Mouse (Mus musculus): Measurements from ENCODE around the gene Spg20.

The Spg20 gene

DNA sequence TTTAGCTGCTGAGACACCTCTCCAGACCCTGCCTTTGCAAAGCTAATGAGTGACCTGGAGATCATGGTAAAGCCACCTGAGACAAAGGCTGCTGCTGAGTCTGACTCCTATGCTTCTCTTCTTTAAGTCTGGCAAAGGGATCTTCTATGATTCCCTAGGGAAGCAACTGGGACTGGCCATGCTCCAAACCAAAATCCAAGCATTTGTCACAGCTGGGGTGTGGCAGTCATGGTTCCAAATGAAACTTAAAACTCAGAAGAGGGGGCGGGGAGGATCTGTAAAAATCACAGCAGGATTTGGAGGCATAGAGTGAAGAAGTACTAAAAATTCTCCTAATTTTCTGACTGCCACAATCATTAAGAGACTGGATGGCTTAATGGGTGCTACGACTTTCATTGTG lies 14.7 kb upstream of the Spg20 start:
- no peak for DNase-seq (ENCODE audit: low spot score)

DNA sequence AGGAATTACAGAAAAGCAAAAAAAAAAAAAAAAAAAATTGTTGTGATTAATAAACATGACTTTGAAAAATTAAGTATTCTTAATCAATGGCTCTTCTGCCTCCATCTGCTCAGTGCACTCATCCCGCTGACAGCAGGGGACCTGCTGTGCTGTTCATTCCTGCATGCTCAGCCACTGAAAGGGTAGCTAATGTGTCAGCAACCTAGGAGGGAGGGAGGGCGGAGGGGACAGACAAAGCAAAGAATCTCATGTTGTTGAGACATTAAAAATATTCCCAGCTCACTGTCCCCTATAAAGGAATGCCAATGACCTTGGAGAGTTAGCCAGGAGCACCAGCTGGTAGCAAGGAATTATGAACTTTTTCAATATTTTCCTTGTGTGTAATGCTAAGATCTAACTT lies 13.9 kb upstream of the Spg20 start:
- DNase-seq (ENCODE audit: low spot score): peak; percentile 48

DNA sequence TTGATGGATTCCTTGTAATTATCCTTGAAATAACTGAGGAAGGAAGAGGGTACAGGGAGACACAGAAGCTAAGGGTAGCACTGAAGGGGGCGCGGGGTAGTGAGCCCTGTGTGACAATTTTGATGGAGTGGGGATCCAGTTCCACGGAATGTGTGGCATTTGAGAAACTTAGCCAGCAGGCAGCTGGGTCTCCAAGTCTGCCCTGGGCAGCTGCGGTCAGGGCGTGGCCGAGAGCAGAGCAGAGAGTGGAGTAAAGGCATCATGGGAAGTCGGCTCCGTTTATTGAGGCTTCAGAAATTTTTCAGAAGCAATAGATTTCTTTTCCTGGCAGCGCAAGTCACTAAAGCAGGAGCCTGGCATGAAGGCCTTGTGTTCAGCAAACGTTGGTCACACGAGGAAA lies 12.9 kb upstream of the Spg20 start:
- no peak for DNase-seq (ENCODE audit: low spot score)

DNA sequence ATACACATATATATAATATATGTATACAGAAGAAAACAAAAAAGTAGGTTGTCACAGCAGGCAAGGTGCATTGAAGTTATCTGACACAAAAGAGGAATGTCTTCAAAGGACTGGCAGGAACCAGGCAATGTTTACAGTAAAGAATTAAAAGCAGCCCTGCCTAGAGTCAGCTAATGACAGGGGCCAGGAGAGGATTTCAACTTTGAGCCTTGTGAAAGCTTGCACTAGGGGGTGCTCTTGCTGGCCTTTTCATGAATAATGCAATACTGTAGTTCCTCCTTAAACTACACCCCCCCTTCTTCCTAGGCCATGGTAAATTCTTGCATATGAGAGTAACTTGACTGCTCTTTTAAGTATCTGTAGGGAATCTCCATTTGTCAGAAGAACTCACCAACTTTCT lies 10.8 kb upstream of the Spg20 start:
- DNase-seq (ENCODE audit: low spot score): no peak

DNA sequence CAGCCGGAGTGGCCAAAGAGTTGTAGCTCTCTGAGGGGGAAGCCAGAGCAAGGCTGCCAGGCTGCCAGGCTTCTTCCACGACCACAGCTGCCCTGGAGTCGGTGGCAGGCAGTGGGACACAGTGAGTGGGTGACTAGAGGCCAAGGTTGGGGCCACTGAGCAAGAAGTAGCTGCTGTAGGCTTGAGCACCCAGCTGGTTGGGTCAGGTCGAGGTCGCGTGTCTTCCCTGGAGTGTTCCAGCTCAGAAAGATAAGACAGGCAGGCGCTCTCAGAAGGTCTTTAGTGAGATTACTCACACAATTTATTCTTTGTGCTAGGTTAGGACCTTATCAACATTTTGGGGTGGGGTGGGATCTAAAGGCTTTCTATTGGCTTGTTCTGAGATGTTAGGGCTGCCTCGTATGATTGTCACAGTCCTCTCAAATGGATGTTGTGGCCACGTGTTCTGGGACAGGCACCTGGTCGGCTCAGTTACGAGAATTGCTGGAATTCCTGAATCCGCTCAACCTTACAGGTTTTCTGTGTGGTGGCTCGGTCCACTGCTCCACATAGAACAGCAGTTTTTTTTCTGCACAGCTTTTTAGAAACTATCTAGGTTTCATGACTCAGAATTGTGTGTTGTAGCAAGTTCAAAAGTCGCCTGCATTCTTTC lies 6.4 kb upstream of the Spg20 start:
- DNase-seq (ENCODE audit: low spot score): no peak

DNA sequence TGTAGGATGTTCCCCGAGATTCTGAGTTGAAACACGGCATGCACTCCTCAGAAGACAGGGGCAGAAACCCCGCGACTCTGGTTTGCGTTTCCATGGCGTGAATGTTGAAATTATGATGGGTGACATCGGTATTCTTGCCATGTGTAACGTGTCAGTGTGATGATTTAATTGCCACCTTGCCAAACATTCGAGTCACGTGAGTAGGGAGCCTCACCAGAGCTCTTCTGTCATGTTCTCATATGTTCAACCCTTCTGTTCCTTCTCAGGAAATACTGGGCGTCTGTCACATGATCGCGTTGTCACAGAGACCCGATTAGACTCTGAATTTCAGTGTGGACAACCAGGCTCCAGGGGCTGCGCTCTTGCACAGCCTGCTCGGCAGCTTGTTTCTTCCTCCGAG lies 5.9 kb upstream of the Spg20 start:
- DNase-seq (ENCODE audit: low spot score): no peak

DNA sequence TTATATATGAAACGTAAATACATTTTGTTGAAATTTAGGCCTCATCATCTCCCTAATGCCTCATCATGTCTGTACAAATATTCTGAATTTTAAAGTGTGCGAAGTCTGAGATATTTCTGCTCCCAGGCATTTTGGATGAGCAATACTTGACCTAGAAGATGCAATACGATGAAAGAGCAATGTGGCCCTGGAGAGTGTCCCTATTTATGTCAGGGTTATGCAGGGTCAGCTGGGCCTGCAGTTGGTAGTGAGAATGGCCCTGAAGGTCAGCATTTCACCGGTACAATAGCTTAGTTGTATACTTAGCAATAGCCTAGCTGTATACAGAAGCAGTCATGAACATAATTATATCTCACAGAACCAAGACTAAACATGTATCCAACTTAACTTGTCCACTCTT lies 2.8 kb upstream of the Spg20 start:
- DNase-seq (ENCODE audit: low spot score): no peak

DNA sequence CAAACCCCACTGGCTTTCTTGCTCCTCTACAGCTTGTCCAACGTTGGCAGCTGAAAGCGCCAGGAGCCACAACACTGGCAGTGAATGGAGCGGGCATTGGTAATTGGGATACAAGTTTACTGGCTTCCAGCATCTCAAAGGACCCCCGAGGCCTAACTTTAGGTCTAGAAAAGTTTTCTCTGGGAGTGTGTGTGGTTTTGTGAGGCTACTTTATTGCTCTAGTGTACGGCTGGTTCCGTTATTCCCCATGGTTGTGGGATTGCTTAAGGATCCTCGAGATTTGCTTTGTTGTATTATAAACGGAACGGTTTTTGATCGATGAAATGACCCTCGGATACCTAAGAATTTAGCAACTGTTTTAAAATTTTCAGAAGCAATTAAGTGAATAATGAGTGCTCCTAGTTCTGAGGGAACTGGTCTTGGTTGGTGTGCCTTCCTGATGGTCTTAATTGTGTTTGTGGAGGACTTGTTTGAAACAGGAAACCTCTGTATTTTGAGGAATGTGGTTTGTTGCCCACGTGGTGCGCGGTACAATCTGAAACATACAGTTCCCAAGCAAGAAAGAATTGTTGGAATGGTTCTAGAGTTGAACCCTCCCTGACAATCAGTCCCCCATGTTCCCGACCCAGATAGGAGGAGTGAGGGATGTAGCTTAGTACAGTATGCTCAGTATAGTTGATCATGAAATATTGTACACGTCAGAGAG lies 955 bp downstream of the Spg20 start:
- DNase-seq (ENCODE audit: low spot score): peak; percentile 68

DNA sequence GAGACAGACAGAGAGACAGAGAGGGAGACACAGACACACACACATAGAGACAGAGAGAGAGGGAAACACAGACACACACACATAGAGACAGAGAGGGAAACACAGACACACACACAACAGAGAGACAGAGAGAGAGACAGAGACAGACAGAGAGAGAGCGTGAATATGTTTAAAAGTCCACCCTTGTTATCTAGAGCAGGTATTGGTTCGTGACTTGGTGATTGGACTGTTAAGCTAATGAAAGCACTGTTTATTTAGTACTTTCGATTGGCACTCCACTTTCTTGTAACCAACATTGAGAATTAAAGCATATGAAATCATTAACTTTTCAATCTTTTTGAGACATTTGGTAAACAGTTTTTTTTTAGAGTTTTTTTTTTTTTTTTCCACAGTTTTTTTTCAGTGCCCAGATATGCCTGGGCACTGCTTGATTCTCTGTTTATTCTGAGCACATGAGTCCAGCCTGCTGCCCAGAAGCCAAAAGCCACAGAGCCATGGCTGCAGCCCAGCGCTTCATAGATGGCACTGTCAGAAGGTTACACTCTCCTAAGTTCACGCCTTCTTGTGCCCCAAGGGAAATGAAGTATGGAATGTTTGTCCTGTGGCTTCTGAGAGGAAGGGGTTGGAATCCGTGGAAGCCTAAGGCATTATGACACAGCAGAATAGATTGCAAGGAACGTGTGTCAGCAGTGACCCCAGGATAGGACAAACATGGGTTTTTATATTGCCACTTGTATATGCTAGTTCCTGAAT lies 2.6 kb downstream of the Spg20 start:
- DNase-seq (ENCODE audit: low spot score): peak; percentile 35

DNA sequence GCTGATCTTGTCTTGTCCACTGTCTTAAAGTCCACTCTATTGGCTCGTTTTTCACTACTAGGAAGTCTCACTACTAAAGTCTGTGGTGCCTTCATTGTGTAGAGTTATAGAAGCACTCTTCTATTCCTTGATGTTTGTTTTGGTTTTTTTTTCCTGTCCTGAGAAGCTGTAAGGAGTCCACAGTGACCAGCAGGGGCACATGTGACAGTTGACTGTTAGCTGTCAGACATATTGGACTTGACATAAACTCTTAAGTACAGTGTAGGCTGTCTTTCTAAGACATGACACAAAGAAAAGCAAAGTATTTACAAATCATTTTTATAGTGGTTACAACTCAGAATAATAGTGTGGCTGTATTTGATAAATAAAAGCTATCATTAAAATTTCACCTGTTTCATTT lies 3.2 kb downstream of the Spg20 start:
- no peak for DNase-seq (ENCODE audit: low spot score)

DNA sequence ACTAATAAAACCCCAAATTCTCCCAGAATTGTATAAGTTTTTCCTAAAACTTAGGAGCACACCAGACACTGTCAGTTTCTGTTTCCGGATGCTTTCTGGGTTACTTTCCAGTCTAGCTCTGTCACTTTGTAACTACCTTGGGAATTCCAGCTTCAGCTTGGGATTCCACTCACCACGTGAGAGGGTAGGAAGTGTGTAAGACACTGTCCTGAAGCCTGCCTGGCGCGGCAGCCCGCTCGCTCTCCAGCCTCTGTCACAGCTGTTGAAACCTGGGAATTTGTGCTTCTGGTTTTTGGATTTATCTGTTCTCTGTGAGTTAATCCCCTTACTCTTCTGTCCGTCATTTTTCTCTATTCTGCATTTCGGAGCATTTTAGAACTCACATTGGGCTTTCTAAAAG lies 4.1 kb downstream of the Spg20 start:
- DNase-seq (ENCODE audit: low spot score): no peak

DNA sequence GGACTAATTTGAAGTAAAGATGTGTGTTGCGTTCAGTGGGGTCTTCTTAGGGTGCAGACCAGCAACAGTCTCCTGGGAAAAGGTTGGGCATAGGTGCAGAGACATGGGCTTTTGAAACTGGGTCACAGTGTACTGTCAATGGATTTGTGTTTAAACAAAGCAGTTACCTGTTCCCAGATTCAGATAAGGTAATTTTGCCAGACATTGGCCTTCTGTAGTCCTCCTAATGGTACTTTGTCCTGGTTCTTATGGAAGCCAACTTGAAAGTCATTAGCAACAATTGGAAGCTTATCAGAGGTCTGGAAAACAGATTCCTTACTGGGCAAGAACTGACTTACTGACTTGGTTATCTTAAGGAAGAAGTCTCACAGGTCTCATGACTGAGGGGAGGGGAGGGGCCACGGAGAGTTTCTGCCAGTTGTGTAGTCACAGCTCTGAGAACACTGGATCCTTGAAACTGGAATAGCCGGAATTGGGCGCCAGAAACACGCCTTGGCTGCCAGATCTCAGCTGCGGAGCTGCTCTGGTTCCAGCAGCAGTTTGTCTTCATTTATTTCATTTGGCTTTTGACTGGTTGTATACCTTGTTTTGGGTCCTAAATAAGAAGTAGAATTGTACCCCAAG lies 7.5 kb downstream of the Spg20 start:
- DNase-seq (ENCODE audit: low spot score): no peak

DNA sequence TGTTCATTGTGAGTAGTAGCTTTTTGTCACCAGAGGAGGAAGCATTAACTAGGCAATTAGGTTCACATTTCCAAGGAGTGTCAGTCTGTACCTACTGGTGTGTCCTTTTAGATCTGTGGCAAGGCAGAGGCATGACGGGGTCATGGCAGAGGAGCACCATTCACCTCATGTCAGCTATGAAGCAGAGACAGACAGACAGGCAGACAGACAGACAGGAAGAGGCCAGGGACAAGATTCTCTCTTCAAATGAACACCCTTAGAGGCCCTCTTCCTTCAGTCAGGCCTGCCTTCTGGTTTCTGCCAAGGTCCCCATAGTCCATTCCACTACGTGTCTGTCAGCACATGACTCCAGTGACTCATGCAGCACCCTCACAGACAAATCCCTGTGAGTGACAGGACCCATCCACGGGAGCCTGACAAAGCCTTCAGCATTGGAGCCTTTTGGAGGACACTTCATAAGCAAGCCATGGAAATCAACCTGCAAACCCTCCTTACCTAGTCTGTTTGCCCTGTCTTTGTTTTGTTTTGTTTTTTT lies 10.5 kb downstream of the Spg20 start:
- no peak for DNase-seq (ENCODE audit: low spot score)

DNA sequence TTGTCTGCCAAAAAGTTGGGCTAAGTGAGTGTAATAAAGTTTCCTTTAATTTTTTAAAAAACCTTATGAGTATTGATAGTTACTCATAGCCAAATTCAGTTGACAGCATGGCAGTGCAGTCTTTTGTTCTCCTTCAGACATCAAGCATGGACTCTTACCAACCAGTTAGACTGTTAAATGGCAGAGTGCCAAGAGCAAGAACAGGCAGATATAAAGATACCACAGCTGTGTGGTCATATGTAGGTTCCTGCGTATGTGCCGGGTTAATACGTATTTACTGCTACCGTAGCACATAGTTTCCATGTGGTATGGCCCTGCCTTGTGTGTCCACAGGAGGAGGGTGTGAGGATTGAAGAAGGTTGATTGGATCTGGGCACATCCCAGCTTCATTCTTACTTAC lies 11.2 kb downstream of the Spg20 start:
- no peak for DNase-seq (ENCODE audit: low spot score)

DNA sequence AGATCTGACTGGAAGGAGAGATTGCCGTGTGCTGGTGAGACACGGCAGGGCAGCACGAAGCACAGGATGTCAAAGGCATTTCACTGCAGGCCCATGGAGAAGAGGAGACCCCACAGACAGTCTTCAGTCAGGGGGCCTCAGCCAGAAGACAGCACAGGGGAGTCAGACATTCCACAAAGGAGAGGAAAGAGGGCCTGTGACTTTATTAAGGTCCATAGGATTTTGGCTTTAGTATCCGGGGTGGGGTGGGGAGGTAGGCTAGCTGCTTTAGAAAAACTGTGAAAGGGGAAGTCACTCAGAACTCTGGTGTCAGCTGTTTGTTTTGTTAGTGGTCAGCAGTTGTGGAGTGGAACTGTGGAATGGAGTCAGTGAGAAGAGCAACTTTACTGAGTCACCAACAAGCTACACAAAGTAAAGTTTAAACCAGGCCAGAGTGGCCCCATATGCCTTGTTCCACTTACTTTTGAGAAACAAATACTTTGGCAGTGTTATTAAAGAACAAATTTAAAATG lies 17.3 kb downstream of the Spg20 start:
- DNase-seq (ENCODE audit: low spot score): no peak

DNA sequence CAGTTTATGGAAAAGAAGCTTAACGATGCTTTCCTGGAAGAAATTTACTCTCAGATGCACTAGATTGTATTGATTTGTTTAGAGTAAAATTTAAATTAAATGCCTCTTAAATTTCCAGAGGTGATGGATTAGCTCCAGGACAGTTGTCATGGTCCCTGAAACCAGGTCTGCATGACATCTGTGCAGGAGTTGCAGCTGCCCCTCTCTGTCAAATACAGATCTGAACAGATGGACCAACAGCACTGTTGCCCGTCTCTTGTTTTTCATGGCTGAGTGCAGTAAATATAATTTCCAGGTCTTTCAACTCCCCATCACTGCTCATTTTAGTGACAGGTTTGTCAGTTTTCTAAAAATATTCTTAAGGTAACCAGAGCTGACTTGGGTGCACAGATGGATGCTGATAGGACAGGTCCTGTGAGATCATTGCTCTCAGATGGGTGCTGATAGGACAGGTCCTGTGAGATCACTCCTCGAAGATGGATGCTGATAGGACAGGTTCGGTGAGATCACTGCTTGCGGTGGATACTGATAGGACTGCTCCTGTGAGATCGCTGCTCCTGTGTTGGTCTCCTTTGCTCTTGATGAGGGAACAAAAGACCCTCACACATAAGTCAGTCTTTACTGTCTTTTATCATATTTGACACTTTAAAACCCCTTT lies 19.8 kb downstream of the Spg20 start:
- DNase-seq (ENCODE audit: low spot score): no peak

DNA sequence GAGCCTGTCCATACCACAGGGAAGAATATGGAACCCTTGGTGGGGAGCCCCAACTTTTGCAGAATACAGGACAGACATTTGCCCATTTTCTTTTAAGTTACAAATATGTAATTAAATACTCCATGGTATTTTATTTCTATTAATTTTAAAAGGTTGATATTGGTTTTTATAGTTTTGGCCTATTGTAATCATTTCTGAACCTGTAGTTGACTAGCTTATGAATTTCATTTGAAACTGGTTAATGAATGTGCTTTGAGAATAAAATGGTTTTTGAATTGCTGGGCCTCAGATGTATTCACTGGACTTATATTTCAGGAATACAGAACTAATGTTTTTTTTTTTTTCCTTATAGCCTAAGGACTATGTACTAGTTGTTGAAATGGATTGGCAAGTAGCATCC lies 25.1 kb downstream of the Spg20 start, which contains the start of gene Ccdc169:
Gene Ccdc169, plus strand, starts transcription at position 301 of the 400 bp plus-strand sequence.
- DNase-seq (ENCODE audit: low spot score): no peak

DNA sequence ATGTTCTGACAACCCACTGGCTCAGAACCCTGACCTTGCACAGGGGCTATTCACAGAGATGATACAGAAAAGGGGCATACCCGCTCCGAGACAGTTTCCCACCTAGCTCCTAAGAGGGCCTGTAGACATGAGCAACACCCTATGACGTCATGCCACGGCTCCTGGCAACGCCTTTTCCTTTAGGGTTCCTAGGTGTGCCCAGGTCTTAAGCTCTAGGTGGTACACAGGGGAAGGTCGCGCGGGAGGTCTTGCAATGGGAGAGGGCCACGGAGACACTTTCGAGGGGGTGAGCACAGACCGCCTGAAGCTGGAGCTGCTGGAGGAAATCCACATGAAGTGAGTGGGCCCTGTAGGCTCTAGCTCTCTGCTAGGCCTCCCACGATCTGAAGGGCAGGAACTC lies 27.9 kb downstream of the Spg20 start:
- DNase-seq (ENCODE audit: low spot score): no peak

DNA sequence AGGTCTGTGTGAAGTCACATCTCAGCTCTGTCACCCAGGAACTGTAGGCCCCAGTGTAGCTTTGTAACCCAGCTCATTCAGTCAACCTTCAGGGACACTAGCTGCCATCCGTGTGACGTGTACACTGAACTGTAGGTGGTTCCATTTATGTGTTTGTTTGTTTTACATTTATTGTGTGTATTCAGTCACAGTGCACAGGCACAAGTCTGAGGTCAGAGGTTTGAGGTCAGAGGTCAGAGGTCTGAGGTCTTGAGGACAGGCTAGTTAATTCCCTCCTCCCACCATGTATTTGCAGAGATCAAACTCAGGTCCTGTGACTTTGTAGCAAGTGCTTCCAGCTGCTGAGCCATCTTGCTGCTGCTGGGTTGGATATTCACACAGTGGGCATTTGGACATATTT lies 29.5 kb downstream of the Spg20 start:
- DNase-seq (ENCODE audit: low spot score): peak; percentile 19

DNA sequence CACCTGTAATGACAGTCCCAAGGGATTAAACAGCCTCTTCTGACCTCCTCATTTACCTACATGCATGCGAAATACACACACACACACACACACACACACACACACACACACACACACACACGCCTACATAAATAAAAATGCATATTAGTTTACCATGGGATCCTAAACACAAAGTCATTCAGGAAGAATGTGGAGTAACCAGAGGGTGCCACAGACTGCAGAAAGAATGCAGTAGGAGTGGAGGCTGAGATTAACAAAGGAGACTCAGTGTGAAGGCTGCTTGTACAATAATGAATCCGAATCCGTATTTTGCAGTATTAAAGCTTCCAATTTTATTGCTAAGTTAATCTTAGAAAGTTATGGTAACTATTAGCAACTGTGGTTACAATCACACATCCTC lies 33.0 kb downstream of the Spg20 start:
- DNase-seq (ENCODE audit: low spot score): no peak

DNA sequence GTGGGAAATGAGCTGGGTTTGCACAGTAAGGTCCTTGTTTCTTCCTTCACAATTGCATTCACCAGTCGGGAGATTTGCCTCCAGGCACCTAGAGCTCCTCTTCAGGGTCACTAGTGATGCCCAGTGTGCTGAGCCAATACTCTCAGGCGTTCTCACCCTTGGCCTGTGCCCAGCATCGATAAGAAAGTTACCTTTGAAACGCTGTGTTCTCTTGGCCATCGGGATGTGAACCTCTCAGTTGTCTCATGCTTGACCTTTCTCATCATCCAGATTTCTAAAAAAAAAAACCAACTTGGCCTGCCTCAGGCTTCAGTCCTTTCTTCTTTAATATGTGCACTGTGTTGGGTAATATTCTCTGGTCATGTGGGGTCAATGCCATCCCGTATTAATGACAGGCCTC lies 34.5 kb downstream of the Spg20 start:
- no peak for DNase-seq (ENCODE audit: low spot score)

DNA sequence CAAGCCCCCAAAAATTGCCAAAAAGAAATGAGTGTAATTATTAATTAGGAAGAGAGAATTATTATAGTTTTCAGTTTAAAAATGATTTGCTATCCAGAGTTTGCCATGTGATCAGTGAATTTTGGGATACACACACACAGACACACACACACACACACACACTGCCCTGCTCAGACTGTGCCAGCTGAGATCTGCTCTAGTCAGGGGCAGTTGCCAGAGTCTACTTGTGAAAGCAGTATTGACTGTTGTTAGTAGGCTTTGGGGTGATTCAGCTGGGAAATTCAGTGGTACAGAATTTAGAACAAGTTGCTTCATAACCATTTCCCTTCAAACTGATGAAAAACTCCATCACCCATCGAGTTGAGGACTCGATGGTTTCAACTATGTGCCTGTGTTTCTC lies 35.2 kb downstream of the Spg20 start:
- no peak for DNase-seq (ENCODE audit: low spot score)

Measured in embryo, embryonic 10.5 days (tissue).